Mouse (Mus musculus) ovary, postnatal 14 days (tissue): ENCODE measurements around the gene Krtap10-10.
"Not testable (repeated sequence)": the region's sequence is repeated elsewhere in the genome, so short reads cannot be mapped to it uniquely, and the experiment has no call there.

Source experiments
- DNase-seq: peaks from one replicate; pipeline ENCODE4 v3.0.0; 2022; ENCODE audit warnings: low spot score

Gene Krtap10-10

DNA sequence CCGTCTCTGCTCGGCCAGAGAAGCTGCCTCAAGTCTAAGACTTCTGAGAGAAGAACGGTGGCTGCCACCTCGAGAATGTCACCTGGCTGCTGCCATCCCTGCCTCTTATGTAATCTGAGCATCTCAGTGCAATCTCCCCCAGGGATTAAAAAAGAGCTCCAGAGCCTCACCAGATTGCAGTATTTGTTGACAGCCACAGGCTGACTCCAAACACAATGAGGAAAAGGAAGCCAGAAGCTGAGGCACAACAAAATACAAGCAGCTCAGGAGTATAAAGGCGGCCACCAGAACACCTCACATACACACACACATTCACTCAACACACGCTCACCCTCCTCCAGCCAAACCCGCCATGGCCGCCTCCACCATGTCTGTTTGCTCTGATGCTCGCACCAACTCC, at the start of gene Krtap10-10:
Krtap10-10 (plus strand) TSS at position 301 of the 400 bp plus-strand sequence.
- no peak for DNase-seq

DNA sequence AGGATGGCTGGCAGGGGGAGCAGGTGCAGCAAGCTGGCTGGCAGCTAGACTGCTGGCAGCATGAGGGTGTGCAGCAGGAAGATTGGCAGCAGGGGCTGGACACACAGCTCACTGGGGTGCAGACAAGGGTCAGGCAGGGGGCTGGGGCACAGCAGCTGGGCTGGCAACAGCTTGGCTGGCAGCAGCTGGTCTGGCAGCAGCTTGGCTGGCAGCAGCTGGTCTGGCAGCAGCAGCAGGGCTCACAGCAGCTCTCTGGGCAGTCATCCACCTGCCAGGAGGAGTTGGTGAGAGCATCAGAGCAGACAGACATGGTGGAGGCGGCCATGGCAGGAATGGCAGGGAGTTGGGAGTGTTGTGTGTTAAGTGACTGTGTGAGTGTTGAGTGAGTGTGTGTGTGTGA, 47.9 kb upstream of the Krtap10-10 start, which contains the start of gene Gm7137:
Gm7137 (minus strand) TSS at position 325 of the 400 bp plus-strand sequence.
- DNase-seq = not testable (repeated sequence)

DNA sequence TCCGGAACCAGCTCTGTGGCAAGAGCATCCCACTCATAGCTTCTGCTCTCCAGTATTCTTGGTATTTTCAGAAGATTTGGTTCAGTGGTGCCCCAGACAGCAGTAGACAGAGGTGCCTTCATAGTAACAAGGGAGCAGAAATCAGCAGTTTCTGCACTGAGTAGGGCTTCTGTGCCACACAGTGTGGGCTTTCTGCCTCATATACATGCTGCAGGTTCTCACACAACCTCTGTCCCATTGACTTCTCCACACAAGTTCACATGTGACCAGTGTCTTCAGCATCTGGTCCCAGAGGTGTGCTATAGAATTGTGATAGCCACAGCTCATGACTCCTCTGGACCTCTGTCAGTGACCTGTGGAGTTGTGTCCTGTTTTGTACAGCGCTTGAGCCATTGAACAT, 47.1 kb upstream of the Krtap10-10 start:
- no peak for DNase-seq

DNA sequence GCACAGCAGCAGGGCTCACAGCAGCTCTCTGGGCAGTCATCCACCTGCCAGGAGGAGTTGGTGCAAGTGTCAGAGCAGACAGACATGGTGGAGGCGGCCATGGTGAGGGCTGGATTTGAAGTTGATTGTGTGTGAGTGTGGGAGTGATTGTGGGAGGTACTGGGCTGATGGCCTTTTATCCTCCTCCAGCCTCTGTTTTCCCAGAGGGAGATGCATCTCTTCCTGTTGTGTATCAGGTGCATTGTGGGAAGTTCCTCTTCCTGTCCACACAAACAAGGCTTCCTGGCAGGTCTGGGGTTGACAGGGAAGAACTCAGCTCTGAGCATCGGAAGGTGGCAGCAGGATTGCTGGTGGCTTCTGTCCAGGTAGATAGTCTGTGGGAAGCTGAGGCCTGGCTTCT, 40.8 kb upstream of the Krtap10-10 start, which contains the start of gene Gm9639:
Gm9639 (minus strand) TSS at position 101 of the 400 bp plus-strand sequence.
- no peak for DNase-seq

DNA sequence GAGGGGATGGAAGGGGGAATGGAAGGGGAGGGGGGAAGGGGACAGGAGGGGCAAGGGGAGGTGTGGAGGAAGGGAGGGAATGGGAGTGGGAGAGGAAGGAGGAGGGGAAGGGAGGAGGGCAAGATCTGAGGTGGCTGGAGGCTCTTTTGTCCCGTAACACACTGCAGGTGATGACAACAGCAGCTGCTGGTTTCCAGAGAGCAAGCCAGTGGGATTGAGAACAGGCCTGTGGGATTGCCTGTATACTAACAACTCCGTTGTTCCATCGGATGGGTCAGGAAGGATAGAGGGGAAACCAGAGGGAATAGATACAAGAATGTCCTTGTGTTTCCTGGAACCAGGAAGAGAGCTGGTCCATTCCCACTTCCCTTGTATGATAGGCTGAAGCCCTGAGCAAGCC, 38.1 kb upstream of the Krtap10-10 start:
- DNase-seq = no peak

DNA sequence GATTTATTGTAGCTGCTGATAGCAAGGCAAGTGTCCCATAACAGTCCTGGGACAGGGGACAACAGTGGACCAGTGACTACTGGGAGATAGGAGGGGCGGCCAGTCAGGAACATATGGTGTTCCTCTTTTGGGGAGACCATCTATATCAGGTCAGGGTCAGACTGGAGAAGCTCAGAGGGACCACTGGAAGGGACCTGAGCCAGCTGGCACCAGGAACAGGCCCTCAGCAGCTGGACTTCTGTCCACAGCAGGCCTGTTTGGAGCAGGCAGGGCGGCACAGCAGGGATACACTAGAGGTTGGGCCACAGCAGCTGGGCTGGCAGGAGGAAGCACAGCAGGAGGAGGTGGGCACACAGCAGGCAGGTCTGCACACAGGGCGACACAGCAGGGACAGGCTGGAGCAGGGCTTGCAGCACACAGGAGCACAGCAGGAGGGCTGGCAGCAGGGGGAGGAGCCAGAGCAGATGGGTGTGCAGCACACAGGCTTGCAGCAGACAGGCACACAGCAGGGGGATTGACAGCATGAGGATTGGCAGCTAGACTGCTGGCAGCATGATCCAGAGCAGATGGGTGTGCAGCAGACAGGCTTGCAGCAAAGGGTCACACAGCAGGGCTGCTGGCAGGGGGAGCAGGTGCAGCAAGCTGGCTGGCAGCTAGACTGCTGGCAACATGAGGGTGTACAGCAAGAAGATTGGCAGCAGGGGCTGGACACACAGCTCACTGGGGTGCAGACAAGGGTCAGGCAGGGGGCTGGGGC, 37.4 kb upstream of the Krtap10-10 start:
- DNase-seq = not testable (repeated sequence)

DNA sequence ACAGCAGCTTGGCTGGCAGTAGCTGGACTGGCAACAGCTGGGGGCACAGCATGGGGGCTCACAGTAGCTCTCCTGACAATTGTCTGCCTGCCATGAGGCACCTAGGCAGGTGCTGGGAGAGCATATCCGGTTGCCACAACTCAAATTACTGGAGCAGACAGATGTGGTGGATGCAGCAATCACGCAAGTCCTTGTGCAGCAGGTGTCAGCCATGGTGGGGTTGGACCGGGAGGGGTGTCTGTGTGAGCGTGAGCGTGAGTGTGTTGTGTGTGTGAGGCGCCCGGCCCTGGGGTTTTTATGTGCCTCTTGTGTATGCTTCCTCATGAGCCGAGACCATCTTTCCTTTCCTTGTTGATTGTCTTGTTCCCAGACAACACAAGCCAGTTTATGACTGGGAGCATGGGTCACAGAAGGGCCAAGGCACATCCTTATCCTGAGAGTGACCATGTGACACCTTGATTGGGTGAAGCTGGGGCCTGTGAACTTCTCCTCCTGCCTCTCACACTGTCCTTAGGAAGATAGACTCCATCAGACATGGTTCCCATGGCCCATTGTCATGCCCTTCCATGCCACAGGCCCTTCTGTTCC, 36.7 kb upstream of the Krtap10-10 start, which contains the start of gene Gm19668:
Gm19668 (minus strand) TSS at position 213 of the 588 bp plus-strand sequence.
- no peak for DNase-seq

DNA sequence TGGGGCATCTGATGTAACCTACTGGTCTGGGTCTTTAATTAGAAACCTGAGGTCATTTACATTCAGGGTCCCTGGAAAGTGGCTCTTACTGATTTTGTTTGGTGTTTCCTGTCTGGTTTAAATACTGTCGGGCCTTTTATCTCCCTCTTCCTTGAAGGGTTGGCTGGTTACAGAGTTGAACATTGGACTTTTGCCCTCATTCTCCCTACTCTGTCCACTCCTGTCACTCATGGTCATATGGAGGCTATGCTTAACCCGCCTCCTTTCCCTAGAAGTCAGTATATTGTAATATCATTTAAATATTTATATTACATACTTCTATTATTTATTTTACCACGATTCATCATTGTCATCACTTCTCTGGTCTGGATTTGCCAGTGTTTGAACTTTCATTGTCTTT, 31.7 kb upstream of the Krtap10-10 start:
- no peak for DNase-seq

DNA sequence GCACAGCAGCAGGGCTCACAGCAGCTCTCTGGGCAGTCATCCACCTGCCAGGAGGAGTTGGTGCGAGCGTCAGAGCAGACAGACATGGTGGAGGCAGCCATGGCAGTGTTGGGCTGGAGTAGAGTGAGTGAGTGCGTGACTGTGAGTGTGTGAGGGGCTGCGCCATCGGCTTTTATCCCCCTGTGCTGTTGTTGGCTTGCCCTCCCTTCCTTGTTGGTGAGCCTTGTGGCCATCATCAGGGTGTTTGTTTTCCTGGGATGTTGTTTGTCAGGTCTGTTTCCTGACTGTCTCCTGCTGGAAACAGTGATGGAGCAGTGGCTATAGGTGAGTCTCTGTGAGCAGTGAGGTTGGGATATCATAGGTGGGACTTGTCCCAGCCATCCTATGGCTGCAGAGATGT, 24.0 kb upstream of the Krtap10-10 start, which contains the start of gene Gm9507:
Gm9507 (minus strand) TSS at position 101 of the 400 bp plus-strand sequence.
- no peak for DNase-seq

DNA sequence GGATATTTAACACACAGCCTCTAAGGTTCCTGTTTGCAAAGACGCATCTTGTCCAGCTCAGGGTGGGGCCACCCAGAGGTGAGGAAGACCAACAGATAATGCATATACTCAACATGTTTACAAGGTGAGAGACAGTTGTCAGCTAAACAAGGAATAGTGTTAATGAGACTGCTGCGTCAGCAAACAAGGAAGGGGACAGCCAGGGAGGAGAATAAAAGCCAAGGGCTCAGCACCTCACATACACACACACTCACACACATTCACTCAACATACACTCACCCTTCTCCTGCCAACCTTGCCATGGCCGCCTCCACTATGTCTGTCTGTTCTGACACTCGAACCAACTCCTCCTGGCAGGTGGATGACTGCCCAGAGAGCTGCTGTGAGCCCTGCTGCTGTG, 21.4 kb upstream of the Krtap10-10 start, which contains the start of gene Gm2696:
Gm2696 (plus strand) TSS at position 301 of the 400 bp plus-strand sequence.
- DNase-seq = no peak

DNA sequence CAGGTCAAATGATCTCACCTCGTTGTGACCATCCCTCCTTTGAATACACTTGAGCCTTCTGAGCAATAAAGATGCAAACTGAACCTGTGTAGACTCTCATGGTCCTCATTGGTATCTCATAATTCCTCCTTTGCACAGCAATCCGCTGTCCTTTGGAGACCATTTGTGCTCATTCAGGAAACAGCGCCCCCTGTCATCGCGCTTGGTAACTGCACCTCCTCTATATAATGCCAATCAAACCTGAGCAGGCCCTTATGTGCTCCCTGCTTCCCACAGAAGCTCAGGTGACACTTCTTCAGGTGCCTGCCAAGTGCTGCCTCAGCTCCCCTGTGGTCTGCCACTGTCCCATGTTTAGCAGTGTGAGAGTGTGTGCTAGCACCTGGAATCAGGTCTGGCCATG, 20.2 kb upstream of the Krtap10-10 start:
- DNase-seq = no peak

DNA sequence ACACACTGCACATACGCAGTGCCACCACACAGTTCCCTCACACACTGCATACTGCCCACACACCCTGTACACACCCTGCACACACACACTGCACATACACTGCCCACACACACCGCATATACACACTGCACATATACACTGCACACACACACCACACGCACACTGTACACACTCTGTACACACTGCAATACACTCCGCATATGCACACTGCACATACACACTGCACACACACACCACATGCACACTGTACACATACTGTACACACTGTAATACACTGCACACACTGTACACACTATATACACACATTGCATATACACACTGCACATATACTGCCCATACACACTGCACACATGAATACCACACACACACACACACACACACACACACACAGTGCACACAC, 17.2 kb upstream of the Krtap10-10 start:
- DNase-seq = no peak

DNA sequence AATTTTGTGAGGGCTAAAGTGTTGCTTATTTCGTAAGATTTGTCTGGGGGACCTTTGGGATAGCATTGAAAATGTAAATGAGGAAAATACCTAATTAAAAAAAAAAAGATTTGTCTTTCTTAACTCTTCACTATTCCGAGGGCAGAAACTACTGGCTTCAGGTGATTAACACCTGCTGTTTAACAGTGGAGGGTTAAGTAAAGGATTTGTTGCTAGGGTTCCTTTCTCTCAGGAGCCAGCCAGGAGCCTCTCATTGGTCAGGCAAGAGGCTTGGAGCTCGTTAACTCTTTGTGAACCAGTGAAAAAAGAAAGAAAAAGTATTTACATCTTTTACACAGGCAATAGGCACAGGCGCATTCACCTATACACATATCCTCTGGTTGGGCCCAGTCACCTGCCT, 16.5 kb upstream of the Krtap10-10 start:
- no peak for DNase-seq

DNA sequence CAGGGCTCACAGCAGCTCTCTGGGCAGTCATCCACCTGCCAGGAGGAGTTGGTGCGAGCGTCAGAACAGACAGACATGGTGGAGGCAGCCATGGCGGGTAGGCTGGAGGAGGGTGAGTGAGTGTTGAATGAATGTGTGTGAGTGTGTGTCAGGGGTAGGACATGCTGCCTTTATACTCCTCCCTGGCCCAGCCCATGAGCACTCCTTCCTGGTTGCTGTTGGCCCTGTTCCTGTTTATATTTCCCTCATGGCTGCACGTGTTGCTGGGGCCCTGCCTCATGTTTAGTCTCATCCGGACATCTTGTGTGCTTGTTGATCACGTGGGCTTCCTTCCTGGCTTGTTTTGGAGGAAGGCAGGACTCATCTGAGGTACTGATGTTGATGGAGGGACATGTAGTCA, 8.8 kb upstream of the Krtap10-10 start, which contains the start of gene Krtap10-4:
Krtap10-4 (minus strand) TSS at position 145 of the 400 bp plus-strand sequence.
- no peak for DNase-seq

DNA sequence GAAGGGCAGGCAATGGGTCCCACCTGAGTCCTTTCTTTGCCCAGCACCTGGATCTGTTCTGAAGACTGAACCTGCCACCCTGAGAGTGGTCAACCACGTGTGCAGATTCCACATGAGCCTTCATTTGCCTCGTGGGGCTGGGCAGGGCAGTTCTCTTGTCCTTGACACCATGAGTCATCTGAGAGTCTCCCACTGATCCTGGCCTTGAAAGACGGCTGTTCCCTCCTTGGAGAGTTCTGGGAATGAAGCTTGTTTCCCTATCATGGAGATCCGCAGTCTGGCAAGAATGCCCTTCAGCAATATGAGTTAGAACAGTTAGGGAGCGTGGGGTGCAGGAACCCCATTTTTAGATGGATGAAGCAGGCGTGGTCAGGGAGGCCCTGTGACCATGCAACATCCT, 3.3 kb downstream of the Krtap10-10 start:
- no peak for DNase-seq

DNA sequence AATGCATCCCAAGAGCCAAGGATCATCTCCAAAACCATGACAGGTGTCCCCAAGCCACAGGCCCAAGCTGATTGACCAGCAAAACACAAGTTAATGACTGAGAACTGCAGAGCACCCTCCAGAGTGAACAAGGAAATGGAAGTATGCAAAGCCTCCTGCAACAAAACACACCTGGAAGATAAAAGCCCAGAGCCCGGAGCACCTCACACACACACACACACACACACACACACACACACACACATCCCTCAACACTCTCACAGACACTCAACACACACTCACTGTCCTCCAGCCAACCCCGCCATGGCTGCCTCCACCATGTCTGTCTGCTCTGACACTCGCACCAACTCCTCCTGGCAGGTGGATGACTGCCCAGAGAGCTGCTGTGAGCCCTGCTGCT, 10.8 kb downstream of the Krtap10-10 start, which contains the start of gene Gm36176:
Gm36176 (plus strand) TSS at position 301 of the 400 bp plus-strand sequence.
- no peak for DNase-seq

DNA sequence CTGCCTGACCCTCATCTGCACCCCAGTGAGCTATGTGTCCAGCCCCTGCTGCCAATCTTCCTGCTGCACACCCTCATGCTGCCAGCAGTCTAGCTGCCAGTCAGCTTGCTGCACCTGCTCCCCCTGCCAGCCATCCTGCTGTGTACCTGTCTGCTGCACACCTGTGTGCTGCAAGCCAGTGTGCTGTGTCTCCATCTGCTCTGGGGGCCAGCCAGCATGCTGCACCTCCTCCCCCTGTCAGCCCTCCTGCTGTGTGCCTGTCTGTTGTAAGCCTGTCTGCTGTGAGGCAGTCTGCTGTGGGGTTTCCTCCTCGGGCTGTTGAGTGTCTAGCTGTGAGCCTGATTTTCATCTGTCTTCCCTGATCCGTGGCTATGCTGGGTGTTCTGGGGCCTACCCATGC, 11.2 kb downstream of the Krtap10-10 start:
- DNase-seq = no peak

DNA sequence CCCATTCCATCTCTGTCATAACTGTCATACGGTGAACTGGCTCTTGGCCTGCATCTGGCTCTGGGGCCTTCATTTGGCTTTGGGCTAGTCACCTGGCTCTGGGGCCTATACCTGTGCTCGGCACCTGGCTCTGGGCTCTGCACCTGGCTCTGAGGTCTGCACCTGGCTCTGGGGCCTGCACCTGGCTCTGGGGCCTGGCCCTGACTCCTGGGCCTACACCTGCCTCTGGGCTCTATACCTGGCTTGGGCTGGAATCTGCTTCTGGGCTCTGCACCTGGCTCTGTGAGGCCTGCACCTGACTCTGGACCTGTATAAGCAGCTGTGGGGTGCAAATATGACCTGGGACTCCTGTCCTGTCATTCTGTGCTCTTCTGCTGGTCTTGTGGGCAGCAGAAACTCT, 11.8 kb downstream of the Krtap10-10 start:
- DNase-seq = no peak

DNA sequence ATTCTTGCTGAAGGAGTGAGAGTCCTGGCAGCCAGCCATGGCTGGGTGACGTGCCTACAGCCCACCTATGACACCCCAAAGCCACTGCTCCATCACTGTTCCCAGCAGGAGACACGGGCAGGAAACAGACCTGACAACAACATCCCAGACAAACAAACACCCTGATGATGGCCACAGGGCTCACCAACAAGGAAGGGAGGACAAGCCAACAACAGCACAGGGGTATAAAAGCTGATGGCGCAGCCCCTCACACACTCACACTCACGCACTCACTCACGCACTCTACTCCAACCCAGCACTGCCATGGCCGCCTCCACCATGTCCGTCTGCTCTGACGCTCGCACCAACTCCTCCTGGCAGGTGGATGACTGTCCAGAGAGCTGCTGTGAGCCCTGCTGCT, 16.8 kb downstream of the Krtap10-10 start, which contains the start of gene Gm10318:
Gm10318 (plus strand) TSS at position 301 of the 400 bp plus-strand sequence.
- no peak for DNase-seq

DNA sequence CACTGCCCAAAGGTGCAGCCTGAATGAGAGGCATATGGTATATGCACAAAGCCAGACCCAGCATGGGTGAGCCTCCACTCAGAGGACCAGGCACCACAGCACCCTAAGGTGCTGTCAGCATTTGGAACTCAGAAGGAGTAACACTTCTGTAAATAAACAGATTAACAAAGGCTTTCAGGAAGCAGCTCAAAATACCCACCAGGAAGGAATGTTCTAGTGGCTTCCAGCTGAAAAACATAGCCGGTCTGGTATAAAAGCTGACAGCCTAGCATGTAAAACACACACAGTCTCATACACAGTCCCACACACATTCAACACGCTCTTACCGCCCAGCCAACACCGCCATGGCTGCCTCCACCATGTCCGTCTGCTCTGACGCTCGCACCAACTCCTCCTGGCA, 25.9 kb downstream of the Krtap10-10 start, which contains the start of gene Gm3285:
Gm3285 (plus strand) TSS at position 301 of the 400 bp plus-strand sequence.
- no peak for DNase-seq

DNA sequence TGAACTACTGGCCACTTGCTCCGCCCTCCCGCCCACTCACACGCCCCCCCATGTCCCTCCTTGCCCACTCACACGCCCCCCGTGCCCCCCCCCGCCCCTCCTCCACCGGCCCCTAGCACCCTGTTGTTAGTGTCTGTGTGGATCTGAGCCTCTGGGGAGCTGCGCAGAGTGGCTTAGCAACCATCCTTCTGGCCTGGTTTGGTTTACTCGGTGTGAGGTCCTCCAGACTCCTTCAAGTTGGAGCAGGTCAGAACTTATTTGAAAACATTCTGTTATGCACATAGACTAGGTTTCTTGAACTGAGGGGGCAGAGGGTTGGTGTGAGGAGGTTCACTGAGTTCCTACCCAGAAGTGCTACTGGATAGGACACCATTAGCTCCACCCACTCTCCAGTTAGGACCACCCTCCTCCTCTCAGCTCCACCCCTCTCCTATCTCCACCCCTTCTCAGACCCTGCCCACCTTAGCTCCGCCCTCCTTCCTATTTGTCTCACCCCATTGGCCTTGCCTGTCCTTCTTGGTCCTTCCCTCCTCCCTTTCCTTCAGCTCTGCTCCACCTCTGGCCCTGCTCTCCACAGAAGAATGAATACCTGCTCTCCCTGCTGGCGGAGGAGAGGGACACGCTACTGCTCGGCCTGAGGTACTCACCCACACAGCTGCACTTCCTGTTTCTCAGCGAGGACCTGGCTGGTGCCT, 28.5 kb downstream of the Krtap10-10 start:
- peak; percentile 24 for DNase-seq

DNA sequence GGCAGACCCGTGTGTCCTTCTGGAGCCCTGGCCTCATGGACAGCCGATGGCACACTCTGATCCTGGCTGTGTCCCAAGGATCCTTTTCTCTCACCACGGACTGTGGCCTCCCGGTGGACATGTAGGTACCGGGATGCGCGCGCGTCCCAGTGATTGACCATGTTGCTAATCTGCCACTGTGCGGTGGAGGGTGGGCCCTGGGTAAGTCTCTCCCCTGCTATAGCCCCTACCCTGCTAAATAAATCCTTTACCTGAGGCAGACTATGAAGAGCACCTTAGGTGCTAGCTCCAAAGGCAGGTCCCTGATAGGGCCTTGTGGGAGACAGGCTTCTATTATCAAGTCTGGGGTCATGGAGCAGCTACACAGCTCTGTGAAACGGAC, 29.0 kb downstream of the Krtap10-10 start:
- DNase-seq = no peak
